Comparison of ENCODE assay signal across 9 mouse cellular contexts in genomic region chr15:97824042-97824441, GRCm38 (mm10). TPM values are rescaled to one million over a fixed set of nuclear protein-coding genes. Genes with fewer than 3 reads are reported as not detected.
DNase-seq lines count a peak whose midpoint lies in the region; ATAC-seq and TF ChIP-seq lines count a peak whose summit lies in the region.
"Had no signal": no experiment of that assay in that cellular context is flagged by ENCODE, and none has a peak within 500 bp of the region (broad histone marks: within the 10 kb centered on the region; RNA-seq: fewer than 3 reads in every experiment).

No protein-coding gene starts in this region.

- TF ChIP-seq POLR2A in embryonic fibroblast, embryonic 13.5 days (IDR thresholded peaks at IDR 0.05; ENCODE audit: low read depth, low read length): no peak

- H3K36me3 ChIP-seq in liver, embryonic 13.5 days: 0 out of 2 replicates have a peak, but pooled peaks cover 4% of the 10 kb centered on the region
- no peaks in the 10 kb centered on the region for H3K36me3 ChIP-seq in liver, postnatal 0 days (replicated peaks; ENCODE audit: insufficient read depth, low read length)
- H3K36me3 ChIP-seq in limb, embryonic 15.5 days: peaks cover 6% of the 10 kb centered on the region; the same call in 1 of the 2 replicates
- H3K36me3 ChIP-seq in intestine, postnatal 0 days (ENCODE audit: control insufficient read depth, insufficient read depth): no peaks in the 10 kb centered on the region
- H3K36me3 ChIP-seq: intestine, embryonic 15.5 days had no signal

- no peak for ATAC-seq in liver, embryonic 13.5 days (ENCODE audit: low read depth)
- no peak for ATAC-seq in liver, postnatal 0 days
- no peak for ATAC-seq in limb, embryonic 15.5 days (ENCODE audit: insufficient number of reproducible peaks, low FRiP score, low TSS enrichment, low read depth)
- ATAC-seq in erythroblast, adult 5-6 weeks (replicated peaks; ENCODE audit: low FRiP score, poor library complexity, severe bottlenecking): no peak
- no peak for ATAC-seq in intestine, postnatal 0 days
- ATAC-seq: intestine, embryonic 15.5 days had no signal

- TF ChIP-seq CTCF in liver, postnatal 0 days (IDR thresholded peaks at IDR 0.05; ENCODE audit: low read depth): no peak
- no peak for TF ChIP-seq CTCF in embryonic fibroblast, embryonic 13.5 days (IDR thresholded peaks at IDR 0.05; ENCODE audit: borderline replicate concordance, insufficient read depth, low read length)
- no peak for TF ChIP-seq CTCF in intestine, postnatal 0 days (IDR thresholded peaks at IDR 0.05; ENCODE audit: low read depth)

- 0 out of 2 replicates have a peak overlapping the region, but pooled peaks have one; percentile 9 for H3K27ac ChIP-seq in liver, embryonic 13.5 days
- no peak overlapping the region for H3K27ac ChIP-seq in liver, postnatal 0 days (ENCODE audit: low read depth)
- peak overlapping the region; percentile 90 for H3K27ac ChIP-seq in embryonic fibroblast, embryonic 13.5 days (ENCODE audit: insufficient read depth, low read length)
- peak overlapping the region; percentile 85 for H3K27ac ChIP-seq in limb, embryonic 15.5 days
- no peak overlapping the region for H3K27ac ChIP-seq in intestine, postnatal 0 days (ENCODE audit: low read depth, low read length)

- H3K4me2 ChIP-seq in liver, embryonic 13.5 days: no peak overlapping the region
- no peak overlapping the region for H3K4me2 ChIP-seq in liver, postnatal 0 days (ENCODE audit: low read depth, low read length)
- H3K4me2 ChIP-seq in limb, embryonic 15.5 days: no peak overlapping the region
- no peak overlapping the region for H3K4me2 ChIP-seq in intestine, postnatal 0 days (replicated peaks; ENCODE audit: low read depth)

- peak overlapping the region; percentile 49 for H3K9ac ChIP-seq in liver, embryonic 13.5 days
- H3K9ac ChIP-seq in liver, postnatal 0 days (replicated peaks): no peak overlapping the region
- H3K9ac ChIP-seq in limb, embryonic 15.5 days: no peak overlapping the region
- no peak overlapping the region for H3K9ac ChIP-seq in intestine, postnatal 0 days (ENCODE audit: low read depth, low read length)
- H3K9ac ChIP-seq: intestine, embryonic 15.5 days had no signal

- peaks cover 84% of the 10 kb centered on the region for H3K4me1 ChIP-seq in liver, embryonic 13.5 days (replicated peaks)
- peaks cover 34% of the 10 kb centered on the region for H3K4me1 ChIP-seq in liver, postnatal 0 days (ENCODE audit: insufficient read depth)
- peaks cover 50% of the 10 kb centered on the region for H3K4me1 ChIP-seq in embryonic fibroblast, embryonic 13.5 days (ENCODE audit: control insufficient read depth, insufficient read depth, low read length)
- H3K4me1 ChIP-seq in limb, embryonic 15.5 days: peaks cover 85% of the 10 kb centered on the region
- H3K4me1 ChIP-seq in intestine, postnatal 0 days (replicated peaks; ENCODE audit: control insufficient read depth, insufficient read depth, low read length): no peaks in the 10 kb centered on the region

- WGBS in liver, embryonic 13.5 days (ENCODE audit: insufficient replicate concordance): 77% methylated on average over 6 of the region's 6 CpGs
- 63% methylated on average over 6 of the region's 6 CpGs for WGBS in liver, postnatal 0 days (ENCODE audit: insufficient replicate concordance)
- WGBS in limb, embryonic 15.5 days: 72% methylated on average over 6 of the region's 6 CpGs
- WGBS in intestine, postnatal 0 days: 78% methylated on average over 6 of the region's 6 CpGs

- DNase-seq in liver, embryonic 13.5 days: no peak
- DNase-seq in liver, postnatal 0 days: no peak
- DNase-seq in adrenal gland, postnatal 14 days: peak; percentile 80
- DNase-seq: right cerebral cortex, postnatal 14 days had no signal

- H3K9me3 ChIP-seq in liver, embryonic 13.5 days (replicated peaks): no peaks in the 10 kb centered on the region
- H3K9me3 ChIP-seq in liver, postnatal 0 days (ENCODE audit: low read length): no peaks in the 10 kb centered on the region
- no peaks in the 10 kb centered on the region for H3K9me3 ChIP-seq in limb, embryonic 15.5 days
- H3K9me3 ChIP-seq in intestine, postnatal 0 days (ENCODE audit: control insufficient read depth): no peaks in the 10 kb centered on the region
- H3K9me3 ChIP-seq: intestine, embryonic 15.5 days had no signal

- no peak for TF ChIP-seq EP300 in liver, postnatal 0 days (IDR thresholded peaks at IDR 0.05; ENCODE audit: low read depth)

- no peaks in the 10 kb centered on the region for H3K27me3 ChIP-seq in liver, embryonic 13.5 days
- no peaks in the 10 kb centered on the region for H3K27me3 ChIP-seq in liver, postnatal 0 days (ENCODE audit: insufficient read depth, low read length)
- H3K27me3 ChIP-seq in limb, embryonic 15.5 days: no peaks in the 10 kb centered on the region
- no peaks in the 10 kb centered on the region for H3K27me3 ChIP-seq in intestine, postnatal 0 days (replicated peaks; ENCODE audit: control insufficient read depth, insufficient read depth, low read length)
- H3K27me3 ChIP-seq: intestine, embryonic 15.5 days had no signal

- H3K4me3 ChIP-seq in liver, embryonic 13.5 days (replicated peaks): no peak overlapping the region
- H3K4me3 ChIP-seq in liver, postnatal 0 days (ENCODE audit: low read depth, low read length): no peak overlapping the region
- no peak overlapping the region for H3K4me3 ChIP-seq in embryonic fibroblast, embryonic 13.5 days (ENCODE audit: insufficient read depth, low read length)
- no peak overlapping the region for H3K4me3 ChIP-seq in limb, embryonic 15.5 days
- H3K4me3 ChIP-seq in intestine, postnatal 0 days (ENCODE audit: low read depth, low read length): no peak overlapping the region
- H3K4me3 ChIP-seq: intestine, embryonic 15.5 days had no signal

RNA-seq across cellular contexts. Expression of gene Hdac7, which starts 20.3 kb away (rescaled TPM):
- 8.0 and 8.3 TPM in 2 replicates for polyA plus RNA-seq in liver, embryonic 13.5 days (2015; fragmentation: Nextera tagmentation; extraction: Ambion mirVana)
- polyA plus RNA-seq in liver, postnatal 0 days (2015; fragmentation: Nextera tagmentation; extraction: Ambion mirVana): 5.3 TPM in 2 replicates
- total RNA-seq in adrenal gland, postnatal 14 days (2021): 60.1 and 75.8 TPM in 2 replicates
- 51.8 and 60.1 TPM in 2 replicates for polyA plus RNA-seq in embryonic fibroblast, embryonic 13.5 days (2011; ENCODE audit: insufficient read length, low read depth, missing spikeins)
- polyA plus RNA-seq in limb, embryonic 15.5 days (2015; fragmentation: Nextera tagmentation; extraction: Ambion mirVana): 33.5 and 34.1 TPM in 2 replicates
- 3.5 and 7.7 TPM in 2 replicates for total RNA-seq in erythroblast, adult 5-6 weeks (2015; ENCODE audit: low replicate concordance)
- total RNA-seq in erythroblast, adult 5-6 weeks (2017; ENCODE audit: low replicate concordance): 1.1 and 3.8 TPM in 2 replicates
- polyA plus RNA-seq in intestine, postnatal 0 days (2015; fragmentation: Nextera tagmentation; extraction: Ambion mirVana): 7.8 and 9.2 TPM in 2 replicates

RNA-seq across cellular contexts. Expression of gene Slc48a1, which starts 45.7 kb away (rescaled TPM):
- polyA plus RNA-seq in liver, embryonic 13.5 days (2015; fragmentation: Nextera tagmentation; extraction: Ambion mirVana): 89.5 and 101 TPM in 2 replicates
- polyA plus RNA-seq in liver, postnatal 0 days (2015; fragmentation: Nextera tagmentation; extraction: Ambion mirVana): 59.0 and 61.1 TPM in 2 replicates
- 68.8 and 76.9 TPM in 2 replicates for total RNA-seq in adrenal gland, postnatal 14 days (2021)
- polyA plus RNA-seq in embryonic fibroblast, embryonic 13.5 days (2011; ENCODE audit: insufficient read length, low read depth, missing spikeins): 136 and 167 TPM in 2 replicates
- polyA plus RNA-seq in limb, embryonic 15.5 days (2015; fragmentation: Nextera tagmentation; extraction: Ambion mirVana): 58.7 and 59.0 TPM in 2 replicates
- 187 and 225 TPM in 2 replicates for total RNA-seq in erythroblast, adult 5-6 weeks (2015; ENCODE audit: low replicate concordance)
- total RNA-seq in erythroblast, adult 5-6 weeks (2017; ENCODE audit: low replicate concordance): 172 and 185 TPM in 2 replicates
- 23.1 and 24.3 TPM in 2 replicates for polyA plus RNA-seq in intestine, postnatal 0 days (2015; fragmentation: Nextera tagmentation; extraction: Ambion mirVana)

RNA-seq across cellular contexts. Expression of gene Rapgef3, which starts 56.3 kb away (rescaled TPM):
- polyA plus RNA-seq in liver, embryonic 13.5 days (2015; fragmentation: Nextera tagmentation; extraction: Ambion mirVana): 1.2 and 1.8 TPM in 2 replicates
- 1.5 and 1.9 TPM in 2 replicates for polyA plus RNA-seq in liver, postnatal 0 days (2015; fragmentation: Nextera tagmentation; extraction: Ambion mirVana)
- total RNA-seq in adrenal gland, postnatal 14 days (2021): 22.2 and 24.9 TPM in 2 replicates
- polyA plus RNA-seq in embryonic fibroblast, embryonic 13.5 days (2011; ENCODE audit: insufficient read length, low read depth, missing spikeins): 6.6 and 10.8 TPM in 2 replicates
- 9.8 and 10.7 TPM in 2 replicates for polyA plus RNA-seq in limb, embryonic 15.5 days (2015; fragmentation: Nextera tagmentation; extraction: Ambion mirVana)
- not detected in 2 replicates for total RNA-seq in erythroblast, adult 5-6 weeks (2015; ENCODE audit: low replicate concordance)
- 2.3 and 2.6 TPM in 2 replicates for total RNA-seq in erythroblast, adult 5-6 weeks (2017; ENCODE audit: low replicate concordance)
- 2.7 and 3.5 TPM in 2 replicates for polyA plus RNA-seq in intestine, postnatal 0 days (2015; fragmentation: Nextera tagmentation; extraction: Ambion mirVana)

Comparison
In these comparisons a context has a peak if more than half of its experiments do, and no peak if none do; other contexts are left out.
1. H3K27ac ChIP-seq: peak in liver, embryonic 13.5 days (single experiment), embryonic fibroblast, embryonic 13.5 days (single experiment) and limb, embryonic 15.5 days (single experiment); none in liver, postnatal 0 days (single experiment) and intestine, postnatal 0 days (single experiment).